Mouse (Mus musculus) midbrain, embryonic 14.5 days (tissue): ENCODE measurements around the gene Spock1. TPM values are rescaled to one million over a fixed set of nuclear protein-coding genes. Genes with fewer than 3 reads are reported as not detected.

ENCODE experiments used
- ATAC-seq: fragments of 200-750 bp; cut with Nextera tagmentation; 2 replicates; pipeline ENCODE4 v1.8.0; 2017; ENCODE audit warnings: moderate number of reproducible peaks, moderate library complexity; ENCODE audit not compliant: low FRiP score, low TSS enrichment
- DNase-seq: peaks from one replicate; pipeline ENCODE4 v3.0.0-alpha.2; 2015
- H3K27ac ChIP-seq: fragments of 300-500 bp; sonication (generic); replicated peaks from 2 replicates; pipeline ENCODE4 v1.5.1; 2014; ENCODE audit warnings: mild to moderate bottlenecking, low read depth, low read length, moderate library complexity
- H3K27me3 ChIP-seq: fragments of 300-500 bp; sonication (generic); 2 replicates; pipeline ENCODE4 v1.6.1; 2014; ENCODE audit warnings: low read length, control low read depth, mixed read lengths; ENCODE audit not compliant: control insufficient read depth, insufficient read depth
- H3K36me3 ChIP-seq: fragments of 300-500 bp; sonication (generic); 2 replicates; pipeline ENCODE4 v1.6.1; 2014; ENCODE audit warnings: low read length, control low read depth; ENCODE audit not compliant: control insufficient read depth, insufficient read depth
- H3K4me1 ChIP-seq: fragments of 300-500 bp; sonication (generic); 2 replicates; pipeline ENCODE4 v1.6.1; 2014; ENCODE audit warnings: mild to moderate bottlenecking, antibody characterized with exemption, low read length, control low read depth; ENCODE audit not compliant: control insufficient read depth, insufficient read depth
- H3K4me2 ChIP-seq: fragments of 300-500 bp; sonication (generic); 2 replicates; pipeline ENCODE4 v1.6.1; 2014; ENCODE audit warnings: mild to moderate bottlenecking, low read length, moderate library complexity
- H3K4me3 ChIP-seq: fragments of 300-500 bp; sonication (generic); replicated peaks from 2 replicates; pipeline ENCODE4 v1.5.1; 2014; ENCODE audit warnings: low read depth, low read length
- H3K9ac ChIP-seq: fragments of 300-500 bp; sonication (generic); replicated peaks from 2 replicates; pipeline ENCODE4 v1.6.1; 2014; ENCODE audit warnings: mild to moderate bottlenecking, low read length, moderate library complexity
- H3K9me3 ChIP-seq: fragments of 300-500 bp; sonication (generic); 2 replicates; pipeline ENCODE4 v1.6.1; 2016; ENCODE audit warnings: low read length, control low read depth, mixed read lengths; ENCODE audit not compliant: control insufficient read depth
- WGBS: fragments of 180-500 bp; shearing (Covaris S2); extraction: QIAGEN DNeasy Blood & Tissue Kit; methylation state at CpG from one replicate; pipeline ENCODE4 v1.1.7; 2014; 5-methylcytosine and 5-hydroxymethylcytosine counted together
- polyA plus RNA-seq: library from polyadenylated mRNA; unstranded; fragments of >200 nt; fragmentation: Nextera tagmentation; extraction: Ambion mirVana; gene quantifications from 2 replicates; pipeline ENCODE4 v1.2.1, GENCODE M21; 2014

Spock1 gene
- polyA plus RNA-seq, 1 experiment from 2014 or later = 73.1 TPM

DNA sequence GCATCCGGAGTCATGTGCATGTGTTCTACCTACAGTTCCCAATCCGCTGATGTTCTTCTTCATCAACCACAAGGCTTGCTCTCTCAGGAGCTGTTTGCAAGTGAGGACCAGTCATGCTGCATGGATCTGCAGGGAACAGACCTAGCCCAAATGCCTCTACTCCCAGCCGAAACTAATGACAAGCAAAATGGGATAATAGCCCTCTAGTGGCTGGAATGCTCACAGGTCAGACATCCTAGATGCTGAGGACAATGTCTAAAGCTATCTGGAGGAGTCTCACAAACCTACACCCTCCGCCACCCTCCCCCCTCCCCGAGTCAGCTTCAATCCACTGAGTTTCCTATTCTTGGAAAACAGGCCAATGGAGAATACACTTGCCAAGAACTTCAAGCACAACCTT, 358.4 kb downstream of the Spock1 start:
- peak; percentile 69 for DNase-seq

GRCm38 (mm10) chr13:57536988-57537547, 371.1 kb downstream of the Spock1 start:
- H3K4me2 ChIP-seq = no peak overlapping the region
- 62% methylated on average over 8 of the region's 8 CpGs for WGBS
- no peaks in the 10 kb centered on the region for H3K36me3 ChIP-seq
- no peak overlapping the region for H3K4me3 ChIP-seq
- no peaks in the 10 kb centered on the region for H3K9me3 ChIP-seq
- no peak overlapping the region for H3K27ac ChIP-seq
- no peak overlapping the region for H3K9ac ChIP-seq
- ATAC-seq = no peak
- DNase-seq = peak; percentile 32
- H3K27me3 ChIP-seq = no peaks in the 10 kb centered on the region
- peaks cover 7% of the 10 kb centered on the region; the same call in 1 of the 2 replicates for H3K4me1 ChIP-seq

More for the DNA sequence above, 358.4 kb downstream of the Spock1 start:
- Histone ChIP-seq H3K36me3 (no peaks in the 10 kb centered on the region), H3K4me3 (no peak overlapping the region), H3K27ac (no peak overlapping the region), H3K4me2 (no peak overlapping the region), H3K9ac (no peak overlapping the region), H3K4me1 (no peaks in the 10 kb centered on the region), H3K9me3 (no peaks in the 10 kb centered on the region), H3K27me3 (no peaks in the 10 kb centered on the region)
- ATAC-seq = 0 out of 2 replicates have a peak, but pooled peaks have one; percentile 31
- 29% methylated on average over 5 of the region's 5 CpGs for WGBS

DNA sequence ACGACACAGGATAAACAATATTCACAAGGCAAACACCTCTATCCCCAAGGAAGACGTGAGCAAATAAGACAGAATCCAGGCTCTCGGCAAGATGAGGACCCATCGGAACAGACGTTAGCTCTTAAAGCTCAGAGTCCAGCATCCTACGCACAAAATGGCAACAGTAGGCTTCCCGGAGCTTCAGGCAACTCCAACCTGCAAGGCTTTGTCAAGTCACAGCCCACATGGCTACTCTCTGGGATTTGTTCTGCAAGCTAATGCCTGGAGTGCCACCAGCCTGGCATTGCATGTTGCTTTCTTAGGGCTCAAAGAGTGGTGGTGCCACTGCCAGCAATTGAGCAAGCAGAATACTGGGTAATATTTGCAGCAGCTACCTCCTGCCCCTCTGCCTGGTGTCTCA, 373.8 kb downstream of the Spock1 start:
- 83% methylated on average over 7 of the region's 7 CpGs for WGBS
- Histone ChIP-seq H3K4me1 (peaks cover 7% of the 10 kb centered on the region; the same call in 1 of the 2 replicates), H3K9ac (no peak overlapping the region), H3K27ac (no peak overlapping the region), H3K4me3 (no peak overlapping the region), H3K27me3 (no peaks in the 10 kb centered on the region), H3K9me3 (no peaks in the 10 kb centered on the region), H3K36me3 (no peaks in the 10 kb centered on the region), H3K4me2 (no peak overlapping the region)
- DNase-seq (no peak), ATAC-seq (no peak)

- Histone ChIP-seq H3K9me3 (no peaks in the 10 kb centered on the region), H3K4me1 (no peaks in the 10 kb centered on the region)
These were observed 382.2 kb downstream of the Spock1 start for GRCm38 (mm10) chr13:57525946-57526345.

DNA sequence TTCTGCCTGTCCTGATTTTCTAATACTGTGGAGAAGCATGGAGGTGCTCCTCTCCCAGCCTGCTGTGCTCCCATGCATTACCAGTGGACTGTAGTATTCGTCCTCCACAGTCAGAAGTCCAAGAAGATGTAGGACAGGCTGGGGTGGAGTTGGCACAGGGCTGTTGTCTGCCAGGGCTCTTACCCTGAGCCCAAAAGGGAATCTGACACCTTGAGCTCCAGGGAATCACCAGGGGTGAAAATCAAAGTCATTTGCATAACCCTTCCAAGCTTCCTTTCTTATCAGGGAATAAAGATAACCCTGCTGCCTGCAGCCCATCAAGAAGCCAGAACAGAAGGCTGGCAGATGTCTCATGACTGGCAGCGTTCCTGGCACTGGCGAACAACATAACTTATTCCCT, 383.6 kb downstream of the Spock1 start:
- no peak for ATAC-seq
- Histone ChIP-seq H3K4me1 (peaks cover 7% of the 10 kb centered on the region), H3K9me3 (no peaks in the 10 kb centered on the region), H3K27me3 (no peaks in the 10 kb centered on the region), H3K4me3 (no peak overlapping the region), H3K27ac (no peak overlapping the region), H3K4me2 (no peak overlapping the region), H3K9ac (no peak overlapping the region), H3K36me3 (no peaks in the 10 kb centered on the region)
- 86% methylated on average over 3 of the region's 3 CpGs for WGBS
- DNase-seq = no peak

More at GRCm38 (mm10) chr13:57525946-57526345, 382.2 kb downstream of the Spock1 start:
- no peaks in the 10 kb centered on the region for H3K27me3 ChIP-seq
- H3K36me3 ChIP-seq = no peaks in the 10 kb centered on the region
- no peak overlapping the region for H3K27ac ChIP-seq
- H3K9ac ChIP-seq = no peak overlapping the region
- H3K4me3 ChIP-seq = no peak overlapping the region
- no peak overlapping the region for H3K4me2 ChIP-seq
- DNase-seq (no peak), ATAC-seq (no peak)

- H3K9ac ChIP-seq = no peak overlapping the region
- no peak overlapping the region for H3K4me3 ChIP-seq
- no peak overlapping the region for H3K27ac ChIP-seq
- H3K4me2 ChIP-seq = no peak overlapping the region
- H3K9me3 ChIP-seq = no peaks in the 10 kb centered on the region
- ATAC-seq (no peak), DNase-seq (no peak)
- no peaks in the 10 kb centered on the region for H3K36me3 ChIP-seq
- no peaks in the 10 kb centered on the region for H3K27me3 ChIP-seq
- peaks cover 11% of the 10 kb centered on the region for H3K4me1 ChIP-seq
- 84% methylated on average over 5 of the region's 5 CpGs for WGBS
These were observed 384.8 kb downstream of the Spock1 start for GRCm38 (mm10) chr13:57523366-57523765.

DNA sequence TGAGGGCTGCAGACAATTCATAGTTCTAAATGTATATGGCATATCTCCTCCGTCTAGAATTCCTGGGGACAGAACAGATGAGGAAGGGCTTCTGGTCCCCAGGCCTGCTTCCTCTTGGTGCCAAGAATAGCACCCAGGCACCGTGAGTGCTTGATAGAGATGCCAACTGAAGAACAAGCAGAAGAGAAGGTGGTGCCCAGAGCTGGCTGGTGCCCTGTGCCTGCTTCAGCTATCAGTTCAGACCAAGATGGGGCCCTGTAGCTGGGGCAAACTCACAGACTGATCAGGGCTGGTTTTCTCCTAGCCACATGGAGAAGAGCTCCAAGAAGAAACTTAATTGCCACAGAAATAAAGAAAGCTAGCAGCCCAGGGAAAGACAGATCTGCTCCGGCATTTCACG, 385.8 kb downstream of the Spock1 start:
- H3K36me3 ChIP-seq = no peaks in the 10 kb centered on the region
- no peak overlapping the region for H3K4me2 ChIP-seq
- H3K9me3 ChIP-seq = no peaks in the 10 kb centered on the region
- WGBS = 94% methylated on average over 4 of the region's 4 CpGs
- DNase-seq (no peak), ATAC-seq (no peak)
- H3K27ac ChIP-seq = no peak overlapping the region
- H3K27me3 ChIP-seq = no peaks in the 10 kb centered on the region
- no peak overlapping the region for H3K9ac ChIP-seq
- H3K4me3 ChIP-seq = no peak overlapping the region
- H3K4me1 ChIP-seq = peaks cover 11% of the 10 kb centered on the region

- Histone ChIP-seq H3K9me3 (no peaks in the 10 kb centered on the region), H3K27ac (no peak overlapping the region), H3K27me3 (no peaks in the 10 kb centered on the region), H3K4me2 (no peak overlapping the region), H3K9ac (no peak overlapping the region), H3K36me3 (no peaks in the 10 kb centered on the region), H3K4me1 (peaks cover 14% of the 10 kb centered on the region), H3K4me3 (no peak overlapping the region)
- ATAC-seq (no peak), DNase-seq (peak; percentile 82)
- 23% methylated on average over 3 of the region's 3 CpGs for WGBS
These were observed 387.0 kb downstream of the Spock1 start for GRCm38 (mm10) chr13:57521152-57521551.

- Histone ChIP-seq H3K4me2 (peak overlapping the region; percentile 12), H3K9me3 (no peaks in the 10 kb centered on the region), H3K27me3 (no peaks in the 10 kb centered on the region), H3K36me3 (no peaks in the 10 kb centered on the region), H3K4me1 (peaks cover 15% of the 10 kb centered on the region), H3K27ac (peak overlapping the region; percentile 41), H3K4me3 (no peak overlapping the region), H3K9ac (no peak overlapping the region)
- DNase-seq = peak; percentile 52
- 16% methylated on average over 11 of the region's 11 CpGs for WGBS
- no peak for ATAC-seq
These were observed 388.3 kb downstream of the Spock1 start for GRCm38 (mm10) chr13:57519790-57520189.
